Mouse (Mus musculus): ENCODE results near the gene Hes3.

Gene Hes3

GRCm38 (mm10) chr4:152281601-152282000 is 9.9 kb downstream of the Hes3 start:
- no peak for DNase-seq (ENCODE audit: low spot score in 2 of 2)

GRCm38 (mm10) chr4:152278986-152279385 is 12.5 kb downstream of the Hes3 start:
- DNase-seq (ENCODE audit: low spot score in 2 of 2): no peak

DNA sequence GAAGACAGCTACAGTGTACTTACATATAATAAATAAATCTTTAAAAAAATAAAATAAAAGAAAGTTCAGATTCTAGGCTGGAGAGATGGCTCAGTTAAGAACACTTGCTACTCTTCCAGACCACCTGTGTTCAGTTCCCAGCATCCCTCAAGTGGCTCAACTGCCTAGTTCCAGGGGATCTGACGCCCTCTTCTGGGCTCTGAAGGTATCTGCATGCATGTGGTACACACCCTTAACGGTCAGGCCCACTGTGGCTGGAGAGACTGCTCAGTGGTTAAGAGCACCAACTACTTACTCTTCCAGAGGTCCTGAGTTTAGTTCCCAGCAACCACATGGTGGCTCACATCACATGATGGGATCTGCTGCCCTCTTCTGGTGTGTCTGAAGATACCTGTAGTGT is 13.5 kb downstream of the Hes3 start:
- no peak for DNase-seq (ENCODE audit: low spot score in 2 of 2)

- DNase-seq (ENCODE audit: low spot score in 2 of 2): no peak
These were observed 14.8 kb downstream of the Hes3 start for GRCm38 (mm10) chr4:152276389-152277347.

GRCm38 (mm10) chr4:152274681-152275131 is 16.8 kb downstream of the Hes3 start:
- no peak for DNase-seq (ENCODE audit: low spot score in 2 of 2)

DNA sequence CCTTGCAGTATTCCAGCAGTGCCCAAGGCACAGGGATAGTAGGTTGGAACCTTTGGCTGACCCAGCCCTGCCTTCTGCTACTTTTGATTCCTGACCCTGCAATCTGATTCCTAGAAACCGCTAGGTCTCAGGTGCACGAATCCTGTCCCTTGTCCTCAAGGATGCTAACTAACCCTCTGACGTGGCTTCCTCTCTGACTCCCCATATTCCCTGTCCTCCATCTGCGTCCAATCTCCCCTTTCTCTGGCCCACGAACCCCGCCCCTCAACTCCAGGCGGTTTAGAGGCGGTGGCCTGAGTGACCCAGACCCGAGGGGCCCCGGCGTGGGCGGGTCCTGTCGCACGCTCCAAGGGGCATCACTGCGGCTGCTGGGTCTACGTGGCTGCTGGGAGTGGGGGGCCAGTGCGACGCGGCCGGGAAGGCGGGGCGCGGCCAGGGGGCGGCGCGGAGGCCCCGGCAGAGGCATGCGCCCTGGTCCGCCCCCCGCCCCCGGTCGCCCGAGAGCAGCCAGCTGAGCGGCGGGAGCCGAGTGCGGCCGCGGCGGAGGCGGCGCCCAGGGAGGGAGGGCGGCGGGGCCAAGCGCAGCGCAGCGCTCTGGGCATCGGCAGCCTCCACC is 17.7 kb downstream of the Hes3 start, which contains the start of gene Gpr153:
Gene Gpr153 (plus strand): TSS at position 612 of the 616 bp plus-strand sequence.
- DNase-seq (ENCODE audit: low spot score in 2 of 2): peak in 1 of 2 experiments; percentile 71

DNA sequence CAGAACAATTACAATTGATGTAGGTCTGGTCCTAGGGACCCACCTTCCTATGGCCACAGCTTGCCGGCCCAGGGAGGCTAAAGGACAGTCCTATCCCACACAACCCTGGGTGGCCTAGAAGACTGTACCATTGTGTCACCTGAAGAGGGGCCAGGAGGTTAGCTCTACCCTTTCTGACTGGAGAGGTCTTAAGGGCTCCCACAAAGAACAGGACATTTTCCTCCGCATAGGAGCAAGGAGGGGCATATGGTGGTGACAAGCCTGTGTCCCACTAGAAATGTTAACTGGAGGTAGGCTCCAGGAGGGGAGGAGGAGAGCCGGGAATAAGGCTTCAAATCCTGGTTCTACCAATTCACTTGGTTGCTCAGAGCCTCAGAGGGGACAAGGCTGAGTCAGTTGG is 18.3 kb downstream of the Hes3 start:
- no peak for DNase-seq (ENCODE audit: low spot score in 2 of 2)

DNA sequence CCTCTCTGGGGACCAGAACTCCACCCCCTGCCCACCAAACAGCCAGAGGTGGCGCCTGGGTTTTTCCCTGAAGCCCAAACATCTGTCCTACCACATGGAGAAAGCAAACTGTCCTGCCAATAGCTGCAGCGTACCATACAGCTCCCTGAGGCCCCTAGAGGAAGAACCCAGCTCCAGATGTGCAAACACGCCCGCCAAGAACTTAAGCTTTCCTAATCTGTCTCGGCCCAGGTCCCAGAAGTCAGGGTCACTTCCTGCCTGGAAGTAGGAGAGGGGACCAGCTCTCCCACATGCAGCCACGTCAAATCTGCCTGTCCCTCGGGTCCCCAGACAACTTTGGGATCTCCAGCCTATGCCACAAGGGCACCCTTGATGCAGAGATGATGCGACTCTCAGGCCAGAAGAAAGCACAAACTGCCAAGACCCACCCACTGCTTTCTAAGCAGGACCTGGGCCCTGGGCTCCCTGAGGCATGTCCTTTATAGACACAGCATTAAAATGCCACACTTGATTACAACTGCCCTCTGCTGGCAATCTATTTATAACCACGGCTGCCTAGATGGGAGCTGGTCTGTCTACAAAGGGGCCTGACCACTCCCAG is 18.9 kb downstream of the Hes3 start:
- DNase-seq (ENCODE audit: low spot score in 2 of 2): peak in 1 of 2 experiments; percentile 77

GRCm38 (mm10) chr4:152272006-152272405 is 19.5 kb downstream of the Hes3 start:
- DNase-seq (ENCODE audit: low spot score in 2 of 2): no peak

- DNase-seq (ENCODE audit: low spot score in 2 of 2): no peak
These were observed 20.1 kb downstream of the Hes3 start for GRCm38 (mm10) chr4:152271334-152271733.

DNA sequence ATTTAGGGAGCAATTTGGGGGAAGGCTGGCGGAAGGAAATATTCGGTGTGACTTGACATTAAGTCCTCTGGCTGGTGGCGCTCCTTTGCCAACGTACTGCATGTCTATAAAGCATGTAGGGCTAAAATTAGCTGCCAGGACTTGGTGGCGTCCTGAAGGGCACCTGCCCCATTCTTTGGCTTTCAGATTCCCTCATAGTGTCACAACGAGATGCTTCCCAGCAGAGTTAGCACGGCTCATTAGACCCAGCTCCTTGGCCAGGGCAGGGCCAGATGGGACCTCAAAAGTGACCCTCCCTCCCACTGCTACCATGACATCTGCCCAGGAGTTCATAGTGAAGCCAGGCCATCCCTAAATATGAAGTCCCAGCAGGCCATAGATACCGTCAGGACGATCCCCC is 20.9 kb downstream of the Hes3 start:
- no peak for DNase-seq (ENCODE audit: low spot score in 2 of 2)

DNA sequence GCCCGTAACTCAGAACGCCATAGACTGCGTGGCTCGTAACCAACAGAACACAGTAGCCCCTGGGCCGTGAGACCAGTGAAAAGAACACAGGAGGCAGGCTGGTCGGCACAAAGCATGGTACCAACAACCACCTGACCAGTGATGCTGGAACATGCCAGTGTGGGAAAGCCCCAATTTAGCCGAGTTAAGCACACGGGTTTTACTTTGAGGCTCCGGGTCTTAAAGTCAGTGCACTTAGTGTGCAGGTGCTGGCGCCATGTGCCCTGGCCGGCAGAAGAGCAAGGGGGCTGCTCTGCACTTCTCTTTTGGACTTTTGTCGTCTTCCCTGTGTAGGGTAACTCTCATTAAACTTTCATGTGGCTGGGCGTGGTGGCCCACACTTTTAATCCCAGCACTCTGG is 21.5 kb downstream of the Hes3 start:
- no peak for DNase-seq (ENCODE audit: low spot score in 2 of 2)

- no peak for DNase-seq (ENCODE audit: low spot score in 2 of 2)
These were observed 23.6 kb downstream of the Hes3 start for GRCm38 (mm10) chr4:152267748-152268369.

DNA sequence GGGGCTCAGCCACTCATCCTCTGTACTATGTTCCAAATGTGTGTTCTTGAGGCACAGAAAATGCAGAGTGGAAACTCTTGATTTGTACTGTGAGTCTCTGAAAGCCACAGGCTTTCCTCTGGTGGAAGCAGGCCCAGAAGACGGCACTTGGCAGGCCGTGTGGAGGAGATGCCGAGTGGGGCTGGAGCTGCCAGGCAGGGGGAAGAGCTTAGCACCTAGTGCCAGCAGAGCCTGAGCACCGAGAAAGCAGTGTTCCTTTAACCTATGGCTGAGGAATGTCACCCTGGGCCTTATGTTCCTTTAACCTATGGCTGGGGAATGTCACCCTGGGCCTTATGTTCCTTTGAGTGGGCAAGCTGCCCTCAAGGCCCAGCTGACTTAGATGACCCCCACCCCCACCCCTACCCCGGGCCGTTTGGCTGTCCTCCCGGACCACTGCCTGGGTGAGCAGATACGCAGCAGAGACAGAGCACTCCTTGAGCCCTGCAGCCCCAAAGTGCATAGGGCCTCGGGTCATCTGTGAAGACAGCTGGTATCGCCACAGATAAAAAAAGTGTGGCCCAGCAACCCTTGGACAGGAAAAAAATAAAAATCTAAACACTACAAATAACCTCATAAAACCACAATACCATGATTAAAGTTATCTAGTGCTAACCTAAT is 25.1 kb downstream of the Hes3 start:
- DNase-seq (ENCODE audit: low spot score in 2 of 2): no peak

GRCm38 (mm10) chr4:152265791-152266190 is 25.7 kb downstream of the Hes3 start:
- no peak for DNase-seq (ENCODE audit: low spot score in 2 of 2)

DNA sequence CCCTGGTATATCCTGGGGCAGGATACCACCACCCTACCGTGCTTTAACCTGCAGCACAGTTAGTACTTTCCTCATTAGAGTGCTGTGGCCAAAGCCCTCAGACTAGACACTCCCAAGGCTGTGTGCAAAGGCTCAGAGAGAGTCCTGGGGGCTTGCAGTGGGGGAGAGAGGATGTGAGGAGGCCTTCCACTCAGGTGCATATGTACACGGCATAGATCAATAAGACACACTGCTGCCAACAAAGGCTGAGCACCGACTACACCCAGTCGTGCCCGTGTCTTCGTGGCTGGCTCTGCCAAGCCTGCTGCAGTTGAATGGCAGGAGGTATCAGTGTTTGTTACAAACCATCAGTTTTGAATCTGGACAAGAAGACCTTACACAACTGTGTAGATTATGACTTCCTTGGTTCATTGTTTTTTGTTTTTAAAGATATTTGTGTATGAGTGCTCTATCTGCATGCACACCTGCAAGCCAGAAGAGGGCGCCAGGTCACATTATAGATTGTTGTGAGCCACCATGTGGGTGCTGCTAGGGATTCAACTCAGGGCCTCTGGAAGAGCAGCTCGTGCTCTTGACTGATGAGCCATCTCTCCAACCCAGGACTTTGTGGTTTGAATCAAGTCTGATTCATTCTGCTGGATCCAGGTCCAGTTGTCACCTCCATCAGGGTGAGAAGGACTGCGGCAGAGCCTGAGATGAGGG is 26.4 kb downstream of the Hes3 start:
- no peak for DNase-seq (ENCODE audit: low spot score in 2 of 2)

GRCm38 (mm10) chr4:152264177-152264530 is 27.3 kb downstream of the Hes3 start:
- no peak for DNase-seq (ENCODE audit: low spot score in 2 of 2)

DNA sequence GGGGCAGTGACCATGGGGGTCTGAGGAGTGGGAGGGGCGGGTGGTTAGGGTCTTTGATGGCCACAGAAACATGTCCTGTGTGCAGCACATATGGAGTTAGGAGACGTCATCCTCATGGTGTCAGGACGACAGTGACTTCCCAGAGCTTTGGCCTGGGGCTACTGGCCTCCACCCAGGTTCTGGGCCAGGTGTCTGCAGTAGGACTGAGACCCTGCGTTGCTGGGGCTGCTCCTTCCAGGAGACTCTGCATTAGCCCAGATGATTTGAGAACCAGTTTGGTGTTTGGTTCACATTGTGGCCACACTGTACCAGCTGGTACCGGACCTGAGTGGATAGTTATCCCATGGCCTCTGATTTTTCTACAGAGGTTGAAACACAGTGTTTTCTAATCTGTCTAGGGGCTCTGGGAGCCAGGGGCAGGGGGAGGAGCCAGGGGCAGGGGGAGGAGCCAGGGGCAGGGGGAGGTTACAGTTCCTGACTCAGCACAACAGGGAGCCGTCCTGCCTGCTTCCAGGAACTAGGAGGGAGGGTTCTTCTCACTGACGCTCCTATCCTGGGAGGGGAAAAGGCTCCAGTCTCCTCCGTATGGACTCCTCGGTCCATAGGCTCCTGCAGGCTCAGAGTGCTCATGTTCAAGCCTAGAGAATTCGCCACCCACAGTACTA is 27.8 kb downstream of the Hes3 start:
- DNase-seq (ENCODE audit: low spot score in 2 of 2): no peak

DNA sequence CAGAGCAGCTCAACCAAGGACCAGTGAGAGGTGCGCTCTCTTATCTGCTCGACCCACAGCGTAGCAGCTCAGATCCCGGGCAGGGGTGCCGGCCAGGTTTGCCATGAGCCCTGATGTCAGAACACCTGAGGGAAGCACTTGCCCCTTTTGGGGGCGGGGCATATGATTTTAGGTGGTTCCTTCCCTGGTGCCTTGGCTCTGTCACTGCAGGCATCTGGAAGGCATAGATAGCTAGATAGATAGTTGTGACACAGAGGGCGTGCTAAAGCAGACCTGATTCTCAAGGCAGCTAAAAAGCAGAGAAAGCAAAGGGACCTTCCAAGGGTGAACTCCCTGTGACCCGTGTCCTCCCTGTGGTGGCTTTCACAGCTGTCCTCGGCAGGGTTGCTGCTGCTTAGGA is 28.4 kb downstream of the Hes3 start:
- no peak for DNase-seq (ENCODE audit: low spot score in 2 of 2)

DNA sequence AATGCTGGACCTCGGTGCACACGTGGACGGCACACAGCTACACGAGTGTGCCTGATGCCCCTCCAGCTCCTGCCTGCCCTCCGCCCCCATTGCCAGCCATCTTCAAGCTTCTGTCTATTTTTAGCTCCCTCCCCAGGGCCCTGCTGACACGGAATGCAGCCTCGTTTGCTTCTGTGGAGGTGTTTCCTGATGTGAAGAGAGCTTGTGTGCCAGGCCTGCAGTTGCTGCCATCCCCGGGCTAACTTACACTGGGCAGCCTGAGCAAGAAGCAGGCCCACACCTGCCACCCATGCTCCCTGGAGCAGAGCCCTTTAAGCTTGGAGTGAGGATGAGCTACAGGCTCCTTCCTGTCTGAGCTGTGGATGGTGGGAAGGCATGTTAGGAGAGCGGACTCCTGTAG is 29.3 kb downstream of the Hes3 start:
- no peak for DNase-seq (ENCODE audit: low spot score in 2 of 2)

Measured in urinary bladder, postnatal 4 days (tissue).